Mouse (Mus musculus) spleen, adult 2 months (tissue): Measurements from ENCODE around the gene Plau.

Experiments
- CTCF ChIP-seq: fragments of 200-500 bp; IDR thresholded peaks from 2 replicates; pipeline ENCODE4 v1.5.1; 2011; ENCODE audit warnings: mild to moderate bottlenecking, inconsistent platforms; ENCODE audit not compliant: insufficient read depth, insufficient read length, insufficient replicate concordance; ENCODE audit errors: extremely low read depth
- POLR2A ChIP-seq: fragments of 200-500 bp; IDR thresholded peaks from 2 replicates; pipeline ENCODE4 v1.6.1; 2011; ENCODE audit warnings: low read depth, low read length, inconsistent platforms

GRCm38 (mm10) chr14:20792922-20793757 is 43.3 kb upstream of the Plau start:
- TF ChIP-seq CTCF, result no peak
- TF ChIP-seq POLR2A, result no peak
